Mouse (Mus musculus) limb, embryonic 13.5 days (tissue): ENCODE results near the gene Arid3a. TPM values are rescaled to one million over a fixed set of nuclear protein-coding genes. Genes with fewer than 3 reads are reported as not detected.
A peak's percentile ranks its signal among the peaks of the same experiment; 100 is the strongest.
"Not testable (repeated sequence)": the region's sequence is repeated elsewhere in the genome, so short reads cannot be mapped to it uniquely, and the experiment has no call there.

Source experiments
- ATAC-seq: fragments of 200-750 bp; cut with Nextera tagmentation; 2 replicates; pipeline ENCODE4 v1.8.0; 2017; ENCODE audit warnings: low read depth, moderate number of reproducible peaks, moderate TSS enrichment; ENCODE audit not compliant: low FRiP score
- H3K27ac ChIP-seq: fragments of 300-500 bp; sonication (generic); 2 replicates; pipeline ENCODE4 v1.5.1; 2015; ENCODE audit warnings: inconsistent platforms, mild to moderate bottlenecking, moderate library complexity
- H3K27me3 ChIP-seq: fragments of 300-500 bp; sonication (generic); 2 replicates; pipeline ENCODE4 v1.6.1; 2015; ENCODE audit warnings: mild to moderate bottlenecking, inconsistent platforms
- H3K36me3 ChIP-seq: fragments of 300-500 bp; sonication (generic); 2 replicates; pipeline ENCODE4 v1.6.1; 2015; ENCODE audit warnings: inconsistent platforms, mild to moderate bottlenecking, moderate library complexity
- H3K4me1 ChIP-seq: fragments of 300-500 bp; sonication (generic); 2 replicates; pipeline ENCODE4 v1.6.1; 2015; ENCODE audit warnings: inconsistent platforms
- H3K4me2 ChIP-seq: fragments of 300-500 bp; sonication (generic); replicated peaks from 2 replicates; pipeline ENCODE4 v1.6.1; 2015; ENCODE audit warnings: inconsistent platforms, mild to moderate bottlenecking, moderate library complexity
- H3K4me3 ChIP-seq: fragments of 300-500 bp; sonication (generic); 2 replicates; pipeline ENCODE4 v1.5.1; 2015; ENCODE audit warnings: moderate library complexity, mild to moderate bottlenecking, inconsistent platforms
- H3K9ac ChIP-seq: fragments of 300-500 bp; sonication (generic); 2 replicates; pipeline ENCODE4 v1.6.1; 2015; ENCODE audit warnings: mild to moderate bottlenecking, inconsistent platforms
- H3K9me3 ChIP-seq: fragments of 300-500 bp; sonication (generic); 2 replicates; pipeline ENCODE4 v1.6.1; 2016; ENCODE audit warnings: inconsistent platforms
- WGBS: fragments of 180-500 bp; shearing (Covaris S2); methylation state at CpG from one replicate; pipeline ENCODE4 v1.1.7; 2015; 5-methylcytosine and 5-hydroxymethylcytosine counted together
- polyA plus RNA-seq: library from polyadenylated mRNA; unstranded; fragments of >200 nt; fragmentation: Nextera tagmentation; extraction: Ambion mirVana; gene quantifications from 2 replicates; pipeline ENCODE4 v1.2.1, GENCODE M21; 2015

Gene Arid3a
- polyA plus RNA-seq, 1 experiment from 2014 or later = 6.2 TPM

GRCm38 (mm10) chr10:79890670-79891069, 36.2 kb upstream of the Arid3a start, which contains the start of gene Cfd:
TSS of gene Cfd (plus strand) at chr10:79890853.
- H3K9me3 ChIP-seq = no peaks in the 10 kb centered on the region
- no peak within 1 kb of the TSS for H3K27ac ChIP-seq
- H3K4me2 ChIP-seq = no peak within 1 kb of the TSS
- no peaks in the 10 kb centered on the region for H3K4me1 ChIP-seq
- no peak for ATAC-seq
- H3K27me3 ChIP-seq = no peaks in the 10 kb centered on the region
- no peak within 1 kb of the TSS; the same call in 1 of the 2 replicates for H3K9ac ChIP-seq
- WGBS = 38% methylated on average over 5 of the region's 5 CpGs
- peaks cover 14% of the 10 kb centered on the region for H3K36me3 ChIP-seq
- no peak within 1 kb of the TSS for H3K4me3 ChIP-seq

GRCm38 (mm10) chr10:79892451-79893118, 34.3 kb upstream of the Arid3a start:
- not testable (repeated sequence) for H3K4me2 ChIP-seq, H3K4me1 ChIP-seq, H3K27me3 ChIP-seq, H3K9me3 ChIP-seq, H3K27ac ChIP-seq, H3K4me3 ChIP-seq
- Histone ChIP-seq H3K36me3 (peaks cover 33% of the 10 kb centered on the region), H3K9ac (0 out of 2 replicates have a peak overlapping the region, but pooled peaks have one; percentile 4)
- 44% methylated on average over 22 of the region's 22 CpGs for WGBS
- ATAC-seq = peak; percentile 60; the same call in 1 of the 2 replicates

GRCm38 (mm10) chr10:79896306-79896705, 30.5 kb upstream of the Arid3a start:
- H3K4me3 ChIP-seq = no peak overlapping the region
- no peak for ATAC-seq
- WGBS = 94% methylated on average over 16 of the region's 16 CpGs
- H3K36me3 ChIP-seq = peaks cover 69% of the 10 kb centered on the region
- H3K4me2 ChIP-seq = no peak overlapping the region
- H3K4me1 ChIP-seq = no peaks in the 10 kb centered on the region
- H3K27me3 ChIP-seq = no peaks in the 10 kb centered on the region
- no peak overlapping the region for H3K9ac ChIP-seq
- H3K9me3 ChIP-seq = no peaks in the 10 kb centered on the region
- H3K27ac ChIP-seq = no peak overlapping the region

- Histone ChIP-seq H3K9me3 (no peaks in the 10 kb centered on the region), H3K4me1 (no peaks in the 10 kb centered on the region), H3K36me3 (peaks cover 74% of the 10 kb centered on the region), H3K27ac (no peak overlapping the region), H3K9ac (peak overlapping the region; percentile 31; the same call in 1 of the 2 replicates), H3K4me2 (no peak overlapping the region), H3K27me3 (no peaks in the 10 kb centered on the region), H3K4me3 (no peak overlapping the region)
- WGBS = 85% methylated on average over 13 of the region's 13 CpGs
- no peak for ATAC-seq
Observed at GRCm38 (mm10) chr10:79896814-79897213, 30.0 kb upstream of the Arid3a start.

- no peak for ATAC-seq
- H3K9me3 ChIP-seq = no peaks in the 10 kb centered on the region
- H3K4me3 ChIP-seq = no peak overlapping the region
- H3K9ac ChIP-seq = no peak overlapping the region; the same call in 1 of the 2 replicates
- peaks cover 81% of the 10 kb centered on the region for H3K36me3 ChIP-seq
- H3K27ac ChIP-seq = no peak overlapping the region
- 57% methylated on average over 18 of the region's 20 CpGs for WGBS
- no peaks in the 10 kb centered on the region for H3K27me3 ChIP-seq
- no peak overlapping the region for H3K4me2 ChIP-seq
- no peaks in the 10 kb centered on the region for H3K4me1 ChIP-seq
Observed at GRCm38 (mm10) chr10:79897316-79898245, 29.3 kb upstream of the Arid3a start.

- no peaks in the 10 kb centered on the region for H3K4me1 ChIP-seq
- H3K27me3 ChIP-seq = no peaks in the 10 kb centered on the region
- no peak overlapping the region for H3K4me2 ChIP-seq
- no peak for ATAC-seq
- no peak overlapping the region for H3K27ac ChIP-seq
- no peak overlapping the region for H3K4me3 ChIP-seq
- H3K36me3 ChIP-seq = peaks cover 98% of the 10 kb centered on the region
- no peaks in the 10 kb centered on the region for H3K9me3 ChIP-seq
- H3K9ac ChIP-seq = 0 out of 2 replicates have a peak overlapping the region, but pooled peaks have one; percentile 5
- 29% methylated on average over 2 of the region's 2 CpGs for WGBS
Observed at GRCm38 (mm10) chr10:79900951-79901410, 25.9 kb upstream of the Arid3a start.

- no peak overlapping the region for H3K4me3 ChIP-seq
- H3K27me3 ChIP-seq = no peaks in the 10 kb centered on the region
- no peak overlapping the region for H3K27ac ChIP-seq
- H3K4me2 ChIP-seq = no peak overlapping the region
- H3K36me3 ChIP-seq = peaks cover 70% of the 10 kb centered on the region
- H3K9me3 ChIP-seq = no peaks in the 10 kb centered on the region
- no peak for ATAC-seq
- WGBS = 92% methylated on average over 9 of the region's 9 CpGs
- peaks cover 12% of the 10 kb centered on the region for H3K4me1 ChIP-seq
- H3K9ac ChIP-seq = peak overlapping the region; percentile 25; the same call in 1 of the 2 replicates
Observed at GRCm38 (mm10) chr10:79906712-79907111, 20.1 kb upstream of the Arid3a start.

GRCm38 (mm10) chr10:79907415-79907814, 19.4 kb upstream of the Arid3a start:
- Histone ChIP-seq H3K9ac (peak overlapping the region; percentile 25; the same call in 1 of the 2 replicates), H3K4me2 (peak overlapping the region; percentile 55; the same call in 1 of the 2 replicates), H3K4me1 (peaks cover 12% of the 10 kb centered on the region), H3K4me3 (peak overlapping the region; percentile 64; the same call in 1 of the 2 replicates), H3K36me3 (peaks cover 71% of the 10 kb centered on the region), H3K9me3 (no peaks in the 10 kb centered on the region), H3K27ac (no peak overlapping the region), H3K27me3 (no peaks in the 10 kb centered on the region)
- ATAC-seq = no peak
- 93% methylated on average over 10 of the region's 10 CpGs for WGBS

GRCm38 (mm10) chr10:79908167-79909091, 18.4 kb upstream of the Arid3a start, which contains the start of gene Med16:
TSS of gene Med16 (minus strand) at chr10:79908923.
- peaks cover 71% of the 10 kb centered on the region for H3K36me3 ChIP-seq
- peak; percentile 93 for ATAC-seq
- WGBS = 1% methylated on average over 52 of the region's 52 CpGs
- H3K9ac ChIP-seq = peak within 1 kb of the TSS; percentile 87
- H3K4me2 ChIP-seq = peak within 1 kb of the TSS; percentile 55
- H3K27me3 ChIP-seq = no peaks in the 10 kb centered on the region
- peak within 1 kb of the TSS; percentile 97 for H3K27ac ChIP-seq
- peak within 1 kb of the TSS; percentile 64 for H3K4me3 ChIP-seq
- no peaks in the 10 kb centered on the region for H3K9me3 ChIP-seq
- peaks cover 12% of the 10 kb centered on the region for H3K4me1 ChIP-seq

- Histone ChIP-seq H3K27ac (peak overlapping the region; percentile 63; the same call in 1 of the 2 replicates), H3K9me3 (no peaks in the 10 kb centered on the region), H3K36me3 (peaks cover 63% of the 10 kb centered on the region), H3K9ac (peak overlapping the region; percentile 53), H3K4me1 (peaks cover 16% of the 10 kb centered on the region), H3K4me2 (peak overlapping the region; percentile 54), H3K4me3 (peak overlapping the region; percentile 64), H3K27me3 (no peaks in the 10 kb centered on the region)
- 24% methylated on average over 14 of the region's 14 CpGs for WGBS
- peak; percentile 38; the same call in 1 of the 2 replicates for ATAC-seq
Observed at GRCm38 (mm10) chr10:79909092-79909922, 17.5 kb upstream of the Arid3a start.
